Mouse (Mus musculus) left cerebral cortex, adult 2 months (tissue): ENCODE results near the gene Sestd1. TPM values are rescaled to one million over a fixed set of nuclear protein-coding genes. Genes with fewer than 3 reads are reported as not detected.

Experiments used
- DNase-seq, 2 experiments: peaks; one replicate each; pipeline ENCODE4 v3.0.0; 2021 to 2022; ENCODE audit warnings: low spot score in 2 of 2, mixed read lengths in 1 of 2; ENCODE audit errors: extremely low spot score in 1 of 2
- H3K27ac ChIP-seq: fragments of 200-600 bp; 2 replicates; pipeline ENCODE4 v1.8.1; 2022
- H3K4me3 ChIP-seq: fragments of 200-600 bp; 2 replicates; pipeline ENCODE4 v1.8.1; 2022
- CTCF ChIP-seq: fragments of 200-600 bp; IDR thresholded peaks from 2 replicates; pipeline ENCODE4 v1.8.1; 2022; ENCODE audit warnings: antibody characterized with exemption, mild to moderate bottlenecking, moderate library complexity
- intact Hi-C: fragments of 180-260 bp; cut with DNase I; formaldehyde crosslinking; loops from one replicate; pipeline ENCODE4 v1.15.1; 2025
- total RNA-seq, 2 experiments: library from RNA; stranded (reverse); gene quantifications; 2 replicates each; pipeline ENCODE4 v1.2.3; 2021

Sestd1 gene
- total RNA-seq, 2 experiments from 2014 or later: 55.2 to 61.6 TPM

DNA sequence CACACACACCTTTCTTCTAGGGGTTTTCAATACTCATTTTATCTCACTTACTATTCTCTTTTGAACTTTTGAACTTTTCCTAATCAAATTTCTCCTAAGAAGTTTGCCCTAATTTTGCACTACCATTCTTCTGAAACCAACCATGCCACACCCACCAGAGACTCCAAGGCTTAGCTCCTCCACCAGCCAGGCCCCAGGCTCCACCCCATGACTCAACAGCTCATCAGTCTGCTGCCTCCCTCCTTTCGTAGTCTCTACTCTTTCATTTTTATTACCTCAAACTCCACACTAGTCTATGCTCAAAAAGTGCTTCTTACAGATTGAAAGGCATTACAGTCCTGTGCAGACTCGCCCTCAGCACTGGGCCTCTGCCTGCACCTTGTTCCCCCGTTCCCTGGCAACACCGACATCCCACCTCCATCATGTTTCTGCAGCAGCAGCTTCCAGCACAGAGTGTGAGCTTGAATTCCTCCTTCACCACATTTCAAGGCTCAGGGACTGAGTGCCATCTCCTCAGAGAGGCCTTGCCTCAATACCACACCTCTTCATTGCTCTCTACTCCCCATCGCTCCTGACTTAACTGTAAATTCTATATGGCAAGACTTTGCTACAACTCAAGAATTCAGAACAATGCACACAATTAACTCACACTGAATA lies 79.3 kb downstream of the Sestd1 start:
- DNase-seq: no peak
- TF ChIP-seq CTCF: no peak
- Histone ChIP-seq H3K27ac (peak overlapping the region; percentile 48), H3K4me3 (no peak overlapping the region)
- intact Hi-C loops: loop anchor here (10.0 kb wide), 2 partner anchors 136 to 226 kb away; no protein-coding TSS in a partner anchor

DNA sequence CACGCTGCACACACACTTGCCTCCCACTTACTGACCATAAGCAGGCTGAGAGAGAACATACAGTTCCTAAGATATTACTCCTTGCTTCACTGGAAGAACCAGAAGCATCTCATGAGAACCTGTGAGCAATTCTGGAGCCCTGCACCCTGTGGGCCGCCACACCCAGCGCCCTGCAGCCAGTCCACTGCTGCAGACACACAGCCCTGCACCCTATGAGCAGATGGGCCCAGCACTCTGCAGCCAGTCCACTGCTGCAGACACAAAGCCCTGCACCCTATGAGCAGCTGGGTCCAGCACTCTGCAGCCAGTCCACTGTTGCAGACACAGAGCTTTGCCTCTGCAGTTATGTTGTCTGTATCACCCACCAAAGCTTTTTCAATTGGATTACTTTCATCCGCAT lies 80.0 kb downstream of the Sestd1 start:
- TF ChIP-seq CTCF: no peak
- H3K4me3 ChIP-seq: no peak overlapping the region
- H3K27ac ChIP-seq: no peak overlapping the region
- DNase-seq: no peak
- intact Hi-C loops: loop anchor here (10.0 kb wide), 2 partner anchors 136 to 226 kb away; no protein-coding TSS in a partner anchor

DNA sequence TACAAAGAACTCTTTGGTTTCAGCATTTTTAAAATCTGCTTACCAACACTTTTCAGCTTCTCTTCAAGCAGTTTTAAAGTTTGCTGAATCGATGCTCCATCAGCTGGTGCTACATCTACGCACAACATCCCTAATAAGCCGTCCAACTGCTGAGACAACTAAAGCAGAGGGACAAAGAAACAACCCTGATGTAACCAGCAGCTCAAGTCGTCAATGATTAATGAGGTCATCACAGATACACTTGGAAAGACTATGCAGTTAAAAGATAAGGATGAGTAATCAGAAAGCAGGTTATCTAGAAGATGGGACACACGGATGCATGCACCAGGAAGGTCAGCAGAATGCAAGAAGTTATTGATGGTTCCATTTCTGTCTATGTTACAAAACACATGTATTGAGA lies 82.1 kb downstream of the Sestd1 start:
- TF ChIP-seq CTCF: no peak
- no peak for DNase-seq
- H3K27ac ChIP-seq: no peak overlapping the region
- no peak overlapping the region for H3K4me3 ChIP-seq
- intact Hi-C loops: no loop called here

DNA sequence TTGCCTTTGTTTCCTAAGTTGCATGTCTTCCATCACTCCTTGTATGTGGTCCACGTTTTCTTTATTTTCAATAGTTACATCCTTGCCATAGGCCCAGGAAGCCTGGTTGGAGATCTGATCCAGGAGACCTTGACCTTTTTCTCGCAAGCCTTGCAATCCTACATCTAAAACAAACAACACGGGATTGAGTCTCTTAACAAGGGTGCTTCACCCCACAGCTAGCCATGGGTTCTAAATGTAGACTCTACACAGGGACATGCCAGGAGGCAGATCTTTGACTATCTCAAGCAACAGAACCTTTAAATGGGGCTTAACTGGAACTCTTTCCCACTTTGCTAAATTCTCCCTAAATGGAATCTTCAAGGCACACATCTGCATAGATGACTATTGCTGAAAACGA lies 83.6 kb downstream of the Sestd1 start:
- no peak for TF ChIP-seq CTCF
- no peak overlapping the region for H3K4me3 ChIP-seq
- intact Hi-C loops: no loop called here
- DNase-seq: no peak
- H3K27ac ChIP-seq: no peak overlapping the region

DNA sequence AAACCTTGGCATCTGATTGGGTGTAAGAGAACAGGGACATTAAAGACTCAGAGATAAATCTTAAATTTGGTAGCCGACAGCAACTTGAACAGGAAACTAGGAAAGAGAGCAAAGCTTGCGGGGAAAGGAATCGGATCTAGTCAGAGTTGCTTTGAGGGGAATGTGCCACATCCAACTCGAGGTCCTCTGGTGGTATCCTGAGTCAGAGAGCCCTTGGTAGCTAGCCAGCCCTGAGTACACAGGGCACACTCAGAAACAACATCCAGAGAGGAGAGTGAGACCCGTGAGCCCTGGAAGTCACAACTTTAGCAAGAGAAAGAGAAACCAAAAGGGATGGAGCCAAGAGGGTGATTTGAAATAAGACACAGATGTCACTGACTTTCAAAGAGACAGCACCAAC lies 85.3 kb downstream of the Sestd1 start:
- H3K4me3 ChIP-seq: no peak overlapping the region
- DNase-seq: no peak
- no peak for TF ChIP-seq CTCF
- no peak overlapping the region for H3K27ac ChIP-seq
- intact Hi-C loops: no loop called here

DNA sequence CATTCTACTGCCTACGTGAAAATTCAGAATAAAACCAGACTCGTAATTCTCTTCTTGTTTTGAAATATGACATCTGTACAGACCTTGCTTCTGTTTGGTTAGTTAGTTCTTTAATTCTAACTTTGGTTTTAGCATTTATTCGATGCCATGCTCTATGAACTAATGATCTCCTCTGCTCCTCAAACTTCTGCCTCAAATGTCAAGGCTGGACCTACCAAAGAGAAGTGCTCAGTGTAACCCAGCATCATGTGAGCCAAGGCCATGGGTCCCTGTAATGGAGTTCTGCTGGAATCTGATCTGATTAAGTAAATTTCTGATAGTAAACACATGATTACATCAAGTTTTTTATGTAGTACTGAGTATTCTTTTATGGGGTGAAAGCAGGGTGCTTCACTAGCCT lies 88.6 kb downstream of the Sestd1 start:
- no peak for DNase-seq
- no peak overlapping the region for H3K27ac ChIP-seq
- no peak for TF ChIP-seq CTCF
- intact Hi-C loops: loop anchor here (5.0 kb wide), 1 partner anchor 150 kb away; no protein-coding TSS in a partner anchor
- H3K4me3 ChIP-seq: no peak overlapping the region

DNA sequence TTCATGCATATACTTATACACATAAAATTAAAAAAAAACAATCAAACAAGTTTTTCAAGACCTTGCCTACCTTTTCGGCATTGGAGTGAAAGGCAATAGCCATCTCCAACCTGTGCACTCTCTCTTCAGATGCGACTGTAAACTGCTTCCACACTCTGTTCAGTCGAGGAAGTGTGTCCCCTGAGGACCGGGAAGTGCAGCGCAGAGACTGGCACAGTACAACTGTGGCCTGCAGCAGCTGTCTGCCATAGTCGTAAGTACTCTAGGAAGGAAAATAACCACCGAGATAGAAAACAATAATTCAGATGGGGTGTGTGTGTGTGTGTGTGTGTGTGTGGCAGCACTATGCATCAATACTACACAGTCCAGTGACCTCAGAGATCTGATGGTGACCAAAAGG lies 89.5 kb downstream of the Sestd1 start:
- no peak overlapping the region for H3K4me3 ChIP-seq
- no peak for TF ChIP-seq CTCF
- intact Hi-C loops: loop anchor here (5.0 kb wide), 1 partner anchor 151 kb away; no protein-coding TSS in a partner anchor
- no peak for DNase-seq
- no peak overlapping the region for H3K27ac ChIP-seq

DNA sequence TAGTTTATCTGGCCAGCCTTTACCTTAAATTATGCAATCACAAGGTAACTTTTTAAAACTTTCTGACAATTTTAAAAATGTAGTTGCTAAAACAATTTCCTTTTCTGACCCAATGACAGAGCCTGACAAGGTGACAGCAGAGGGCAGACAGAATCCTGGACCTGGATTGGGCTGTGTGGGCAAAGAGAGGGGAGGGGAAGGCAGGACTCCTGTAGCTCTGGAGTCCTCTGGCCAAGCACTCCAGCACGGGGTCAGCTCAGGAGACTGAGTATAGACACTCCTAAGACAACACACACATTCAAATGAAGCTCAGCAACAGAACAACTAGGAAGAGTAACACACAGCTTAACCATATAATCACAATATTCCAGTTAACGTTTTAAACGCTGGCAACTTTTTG lies 90.1 kb downstream of the Sestd1 start:
- TF ChIP-seq CTCF: no peak
- no peak for DNase-seq
- intact Hi-C loops: loop anchor here (5.0 kb wide), 1 partner anchor 152 kb away; no protein-coding TSS in a partner anchor
- Histone ChIP-seq H3K27ac (no peak overlapping the region), H3K4me3 (no peak overlapping the region)

DNA sequence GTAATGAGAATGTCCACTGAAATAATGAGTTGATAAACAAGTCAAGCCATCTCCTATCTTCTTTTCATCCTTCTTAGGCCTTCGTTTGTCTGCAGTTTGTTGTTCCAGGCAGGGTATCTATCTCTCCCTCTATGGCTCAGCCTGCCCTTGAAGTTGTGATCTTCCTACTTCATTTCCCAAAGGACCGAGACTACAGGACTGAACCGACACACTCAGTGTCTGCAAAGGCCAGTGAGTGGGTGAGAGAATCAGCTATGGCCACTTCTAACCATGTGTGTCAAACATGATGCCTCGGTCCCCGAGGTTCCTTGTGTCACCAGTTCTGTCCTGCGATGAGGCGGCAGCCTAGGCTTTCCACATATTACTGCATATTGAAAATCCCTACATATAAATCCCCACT lies 90.7 kb downstream of the Sestd1 start:
- no peak for DNase-seq
- intact Hi-C loops: loop anchor here (5.0 kb wide), 1 partner anchor 153 kb away; no protein-coding TSS in a partner anchor
- Histone ChIP-seq H3K4me3 (no peak overlapping the region), H3K27ac (no peak overlapping the region)
- TF ChIP-seq CTCF: no peak

DNA sequence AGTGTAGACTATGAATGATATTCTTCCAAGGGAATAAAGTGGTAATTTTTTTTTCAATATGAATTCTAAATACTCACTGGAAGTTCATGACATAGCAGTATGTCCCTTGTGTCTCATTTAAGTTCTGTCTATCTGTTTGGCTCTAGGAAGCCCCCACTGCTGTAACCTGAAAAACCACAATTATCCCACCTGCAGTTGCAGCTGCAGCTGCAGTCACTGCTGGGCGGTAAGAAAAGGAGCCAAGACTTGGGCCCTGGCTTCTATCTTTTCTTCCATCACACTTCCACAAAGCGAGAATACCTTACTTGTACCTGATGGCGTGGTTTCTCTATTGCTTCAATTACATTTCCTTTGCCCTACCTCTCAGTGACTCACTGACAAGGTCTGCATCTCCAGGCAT lies 92.9 kb downstream of the Sestd1 start:
- DNase-seq: no peak
- TF ChIP-seq CTCF: no peak
- intact Hi-C loops: no loop called here
- H3K27ac ChIP-seq: no peak overlapping the region
- no peak overlapping the region for H3K4me3 ChIP-seq

DNA sequence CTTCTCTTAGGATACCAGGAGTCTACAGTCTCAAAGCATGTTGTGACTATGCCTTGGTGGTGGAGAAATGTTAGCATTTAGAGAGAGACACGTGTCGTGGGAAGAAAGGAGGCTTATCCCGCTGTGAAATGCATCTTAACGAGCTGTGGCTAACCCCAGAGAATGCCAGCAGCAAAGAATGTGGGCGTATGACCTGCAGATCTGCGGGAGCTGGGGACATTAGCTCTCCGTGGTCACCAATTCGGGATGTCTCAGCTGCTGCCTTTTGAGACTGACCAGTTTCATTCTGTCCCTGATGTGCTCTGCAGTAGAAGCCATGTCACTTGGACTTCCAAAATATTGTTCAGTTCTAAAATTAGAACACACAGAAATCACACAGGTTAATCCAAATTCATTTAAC lies 93.5 kb downstream of the Sestd1 start:
- intact Hi-C loops: no loop called here
- Histone ChIP-seq H3K4me3 (no peak overlapping the region), H3K27ac (no peak overlapping the region)
- no peak for TF ChIP-seq CTCF
- no peak for DNase-seq

DNA sequence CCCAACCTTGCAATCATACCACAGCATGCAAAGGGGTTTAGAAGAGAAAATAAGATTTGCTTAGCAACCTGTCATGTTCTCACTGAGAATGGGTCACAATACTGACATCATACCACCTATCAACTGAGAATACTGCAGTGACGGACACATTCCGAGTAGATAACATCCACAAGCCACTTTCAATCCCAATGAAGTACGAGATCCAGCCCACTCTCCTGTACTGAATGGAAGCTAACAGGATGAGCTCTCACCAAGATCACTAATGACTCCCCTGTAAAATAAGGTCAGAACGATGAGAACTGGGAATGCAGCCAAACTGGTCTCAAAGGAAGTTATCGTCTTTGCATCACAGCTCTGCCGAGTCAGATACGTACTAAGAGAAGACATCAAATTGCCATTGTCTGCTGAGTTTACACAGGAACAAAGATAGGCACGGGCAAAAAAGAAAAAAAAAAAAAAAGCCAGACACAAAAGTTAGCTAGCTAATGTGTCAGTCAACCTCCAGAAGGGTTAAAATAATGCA lies 96.3 kb downstream of the Sestd1 start:
- DNase-seq: no peak
- Histone ChIP-seq H3K27ac (peak overlapping the region; percentile 66), H3K4me3 (no peak overlapping the region)
- intact Hi-C loops: no loop called here
- TF ChIP-seq CTCF: no peak

DNA sequence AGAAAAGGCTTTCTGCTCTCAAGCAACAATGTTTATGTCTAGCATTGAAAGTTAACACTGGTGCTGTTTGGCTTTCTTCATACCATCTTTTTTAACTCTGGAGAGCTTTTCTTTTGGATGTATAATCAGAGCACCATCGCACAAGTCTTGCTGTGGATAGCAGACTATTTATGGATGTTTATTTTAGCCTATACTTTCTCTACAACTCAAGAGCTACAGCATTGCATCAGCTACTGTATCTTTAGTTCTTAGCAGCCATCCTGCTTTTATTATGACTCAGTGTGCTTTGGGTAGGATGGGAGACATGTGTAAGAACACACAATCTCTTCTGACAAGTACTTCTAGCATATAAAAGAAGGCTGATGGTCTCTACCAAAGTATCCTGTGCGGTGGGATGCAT lies 96.7 kb downstream of the Sestd1 start:
- intact Hi-C loops: no loop called here
- no peak for DNase-seq
- Histone ChIP-seq H3K27ac (peak overlapping the region; percentile 66), H3K4me3 (no peak overlapping the region)
- TF ChIP-seq CTCF: no peak
